Mouse (Mus musculus): ENCODE results near the gene Smg8.

GRCm38 (mm10) chr11:87062087-87062486 lies 24.5 kb downstream of the Smg8 start:
- TF ChIP-seq POLR2A (IDR thresholded peaks at IDR 0.05; ENCODE audit: low read depth, low read length) (no peak), CTCF (conservative IDR thresholded peaks at IDR 0.05; ENCODE audit: insufficient read depth, insufficient read length, low read depth, low read length) (no peak)

Data from kidney, adult 2 months (tissue).